ENCODE assay signal across 8 mouse cellular contexts in genomic region chr11:119228091-119228781, GRCm38 (mm10). TPM values are rescaled to one million over a fixed set of nuclear protein-coding genes. Genes with fewer than 3 reads are reported as not detected.
DNase-seq lines count a peak whose midpoint lies in the region; ATAC-seq and TF ChIP-seq lines count a peak whose summit lies in the region.

Gene Tbc1d16, minus strand, starts transcription at chr11:119228499.
Gene Ccdc40, plus strand, starts transcription at chr11:119228572.

- TF ChIP-seq CTCF in testis, adult 2 months (IDR thresholded peaks at IDR 0.05; ENCODE audit: control insufficient read depth, insufficient read depth, insufficient replicate concordance, low read depth, low read length), result no peak
- TF ChIP-seq CTCF in intestine, postnatal 0 days (IDR thresholded peaks at IDR 0.05; ENCODE audit: low read depth), result no peak
- no peak for TF ChIP-seq CTCF in liver, adult 2 months (IDR thresholded peaks at IDR 0.05; ENCODE audit: low read depth, low read length)

- TF ChIP-seq POLR2A in testis, adult 2 months (IDR thresholded peaks at IDR 0.05; ENCODE audit: control insufficient read depth, low read depth, low read length), result 0 out of 2 replicates have a peak, but pooled peaks have one; percentile 35
- peak; percentile 85 for TF ChIP-seq POLR2A in liver, adult 2 months (IDR thresholded peaks at IDR 0.05; ENCODE audit: extremely low read depth, insufficient read depth, low read length)

- H3K4me2 ChIP-seq in intestine, postnatal 0 days (replicated peaks; ENCODE audit: low read depth), result peak within 1 kb of the TSS; percentile 99
- peak within 1 kb of the TSS; percentile 99 for H3K4me2 ChIP-seq in midbrain, embryonic 16.5 days (ENCODE audit: low read length)
- H3K4me2 ChIP-seq in stomach, embryonic 16.5 days (ENCODE audit: low read depth, low read length), result peak within 1 kb of the TSS; percentile 95

- peak within 1 kb of the TSS; percentile 89 for H3K4me3 ChIP-seq in testis, adult 2 months (ENCODE audit: control insufficient read depth, low read depth, low read length)
- H3K4me3 ChIP-seq in intestine, postnatal 0 days (ENCODE audit: low read depth, low read length), result peak within 1 kb of the TSS; percentile 64
- H3K4me3 ChIP-seq in liver, adult 2 months (ENCODE audit: insufficient read depth, low read depth, low read length), result peak within 1 kb of the TSS; percentile 68
- H3K4me3 ChIP-seq in midbrain, embryonic 16.5 days (ENCODE audit: low read depth, low read length), result peak within 1 kb of the TSS; percentile 70
- H3K4me3 ChIP-seq in stomach, embryonic 16.5 days (replicated peaks; ENCODE audit: low read length), result peak within 1 kb of the TSS; percentile 77

- no peak for DNase-seq in testis, postnatal 14 days (ENCODE audit: low spot score)
- peak; percentile 79 to 83 for DNase-seq in heart, adult 18-20 months
- DNase-seq in liver, adult 2 months (ENCODE audit: extremely low read depth, low read depth, low spot score), result no peak

- no peaks in the 10 kb centered on the region for H3K27me3 ChIP-seq in testis, adult 2 months (ENCODE audit: control insufficient read depth, insufficient read depth, low read length)
- peaks cover 11% of the 10 kb centered on the region; the same call in 1 of the 2 replicates for H3K27me3 ChIP-seq in intestine, postnatal 0 days (replicated peaks; ENCODE audit: control insufficient read depth, insufficient read depth, low read length)
- H3K27me3 ChIP-seq in liver, adult 2 months (ENCODE audit: control insufficient read depth, insufficient read depth, low read length), result no peaks in the 10 kb centered on the region
- no peaks in the 10 kb centered on the region for H3K27me3 ChIP-seq in midbrain, embryonic 16.5 days (ENCODE audit: control insufficient read depth, insufficient read depth, low read depth, low read length)
- H3K27me3 ChIP-seq in stomach, embryonic 16.5 days (ENCODE audit: control insufficient read depth, insufficient read depth, low read length), result peaks cover 2% of the 10 kb centered on the region; the same call in 1 of the 2 replicates

- peak; percentile 68 for ATAC-seq in common myeloid progenitor, adult 5-6 weeks (replicated peaks; ENCODE audit: low read depth, poor library complexity, severe bottlenecking)
- ATAC-seq in intestine, postnatal 0 days, result peak; percentile 80
- peak; percentile 88 for ATAC-seq in midbrain, embryonic 16.5 days
- peak; percentile 92 for ATAC-seq in stomach, embryonic 16.5 days (ENCODE audit: insufficient read depth, low FRiP score)

- H3K9ac ChIP-seq in intestine, postnatal 0 days (ENCODE audit: low read depth, low read length), result peak within 1 kb of the TSS; percentile 71
- H3K9ac ChIP-seq in liver, adult 2 months (ENCODE audit: low read depth, low read length), result peak within 1 kb of the TSS; percentile 92
- H3K9ac ChIP-seq in midbrain, embryonic 16.5 days (ENCODE audit: low read depth, low read length), result peak within 1 kb of the TSS; percentile 84
- H3K9ac ChIP-seq in stomach, embryonic 16.5 days (ENCODE audit: low read length), result peak within 1 kb of the TSS; percentile 81

- peaks cover 13% of the 10 kb centered on the region for H3K79me2 ChIP-seq in liver, adult 2 months (ENCODE audit: control insufficient read depth, insufficient read depth, low read length)

- peaks cover 13% of the 10 kb centered on the region for H3K4me1 ChIP-seq in testis, adult 2 months (ENCODE audit: control insufficient read depth, insufficient read depth, low read length)
- no peaks in the 10 kb centered on the region for H3K4me1 ChIP-seq in intestine, postnatal 0 days (replicated peaks; ENCODE audit: control insufficient read depth, insufficient read depth, low read length)
- peaks cover 8% of the 10 kb centered on the region for H3K4me1 ChIP-seq in liver, adult 2 months (ENCODE audit: control insufficient read depth, insufficient read depth, low read length)
- peaks cover 34% of the 10 kb centered on the region for H3K4me1 ChIP-seq in midbrain, embryonic 16.5 days (ENCODE audit: control insufficient read depth, insufficient read depth, low read length)
- H3K4me1 ChIP-seq in stomach, embryonic 16.5 days (ENCODE audit: control insufficient read depth, insufficient read depth, low read length), result peaks cover 22% of the 10 kb centered on the region

- H3K9me3 ChIP-seq in intestine, postnatal 0 days (ENCODE audit: control insufficient read depth), result no peaks in the 10 kb centered on the region
- H3K9me3 ChIP-seq in midbrain, embryonic 16.5 days (replicated peaks; ENCODE audit: control insufficient read depth, low read length, poor library complexity, severe bottlenecking), result no peaks in the 10 kb centered on the region
- no peaks in the 10 kb centered on the region for H3K9me3 ChIP-seq in stomach, embryonic 16.5 days (replicated peaks; ENCODE audit: control insufficient read depth, low read length)

- peak within 1 kb of the TSS; percentile 56; the same call in 1 of the 2 replicates for H3K27ac ChIP-seq in testis, adult 2 months (ENCODE audit: control insufficient read depth, insufficient read depth, low read depth, low read length)
- H3K27ac ChIP-seq in intestine, postnatal 0 days (ENCODE audit: low read depth, low read length), result peak within 1 kb of the TSS; percentile 35; the same call in 1 of the 2 replicates
- H3K27ac ChIP-seq in liver, adult 2 months (replicated peaks; ENCODE audit: insufficient read depth, low read depth, low read length), result peak within 1 kb of the TSS; percentile 59
- peak within 1 kb of the TSS; percentile 80 for H3K27ac ChIP-seq in midbrain, embryonic 16.5 days (ENCODE audit: low read length)
- peak within 1 kb of the TSS; percentile 56 for H3K27ac ChIP-seq in stomach, embryonic 16.5 days (ENCODE audit: low read length)

- no peaks in the 10 kb centered on the region for H3K36me3 ChIP-seq in testis, adult 2 months (ENCODE audit: control insufficient read depth, insufficient read depth, low read length)
- H3K36me3 ChIP-seq in intestine, postnatal 0 days (ENCODE audit: control insufficient read depth, insufficient read depth), result no peaks in the 10 kb centered on the region
- H3K36me3 ChIP-seq in liver, adult 2 months (ENCODE audit: control insufficient read depth, insufficient read depth, low read length), result no peaks in the 10 kb centered on the region
- H3K36me3 ChIP-seq in midbrain, embryonic 16.5 days (ENCODE audit: control insufficient read depth, insufficient read depth, low read length), result no peaks in the 10 kb centered on the region
- no peaks in the 10 kb centered on the region for H3K36me3 ChIP-seq in stomach, embryonic 16.5 days (ENCODE audit: control insufficient read depth, insufficient read depth, low read length)

- 1% methylated on average over 53 of the region's 66 CpGs for WGBS in intestine, postnatal 0 days
- under 1% methylated on average over 61 of the region's 66 CpGs for WGBS in liver, adult 2 months
- under 1% methylated on average over 43 of the region's 66 CpGs for WGBS in midbrain, embryonic 16.5 days
- WGBS in stomach, embryonic 16.5 days, result under 1% methylated on average over 57 of the region's 66 CpGs

RNA-seq across cellular contexts. Expression of gene Tbc1d16, which starts in this region (rescaled TPM):
- polyA plus RNA-seq in testis, adult 2 months (2012; rRNA removed), result 1.1 and 1.2 TPM in 2 replicates
- total RNA-seq in common myeloid progenitor, adult 5-6 weeks (2017), result 3.5 and 4.3 TPM in 2 replicates
- total RNA-seq in heart, adult 18-20 months (2021), result 10 to 100 TPM; 54.9 to 56.9 TPM
- polyA plus RNA-seq in intestine, postnatal 0 days (2015; fragmentation: Nextera tagmentation; extraction: Ambion mirVana), result 3.8 and 4.5 TPM in 2 replicates
- 4.6 and 5.5 TPM in 2 replicates for total RNA-seq in liver, adult 2 months (2014; rRNA removed)
- polyA plus RNA-seq in liver, adult 2 months (2012; rRNA removed), result 8.5 and 9.5 TPM in 2 replicates
- 47.7 and 56.7 TPM in 2 replicates for polyA plus RNA-seq in midbrain, embryonic 16.5 days (2015; fragmentation: Nextera tagmentation; extraction: Ambion mirVana)
- polyA plus RNA-seq in stomach, embryonic 16.5 days (2015; fragmentation: Nextera tagmentation; extraction: Ambion mirVana), result 13.6 and 14.8 TPM in 2 replicates

RNA-seq across cellular contexts. Expression of gene Ccdc40, which starts in this region (rescaled TPM):
- 73.2 and 78.5 TPM in 2 replicates for polyA plus RNA-seq in testis, adult 2 months (2012; rRNA removed)
- total RNA-seq in common myeloid progenitor, adult 5-6 weeks (2017), result 11.5 and 24.3 TPM in 2 replicates
- under 1 TPM; 0.17 to 0.21 TPM for total RNA-seq in heart, adult 18-20 months (2021)
- polyA plus RNA-seq in intestine, postnatal 0 days (2015; fragmentation: Nextera tagmentation; extraction: Ambion mirVana), result 1.5 and 1.8 TPM in 2 replicates
- total RNA-seq in liver, adult 2 months (2014; rRNA removed), result 0.07 and 0.09 TPM in 2 replicates
- polyA plus RNA-seq in liver, adult 2 months (2012; rRNA removed), result 0.04 TPM in 1 of 2 replicates, not detected in the other
- 18.0 and 20.1 TPM in 2 replicates for polyA plus RNA-seq in midbrain, embryonic 16.5 days (2015; fragmentation: Nextera tagmentation; extraction: Ambion mirVana)
- 2.3 and 2.4 TPM in 2 replicates for polyA plus RNA-seq in stomach, embryonic 16.5 days (2015; fragmentation: Nextera tagmentation; extraction: Ambion mirVana)

Comparison
In these comparisons a context has a peak if more than half of its experiments do, and no peak if none do; other contexts are left out.
1. RNA of gene Ccdc40 (total RNA-seq): 11.5 to 24.3 TPM in common myeloid progenitor, adult 5-6 weeks; 0.17 to 0.21 TPM in heart, adult 18-20 months and 0.07 to 0.09 TPM in liver, adult 2 months; every median in the first group is over 10 times any median in the second.
2. DNase-seq: peak in heart, adult 18-20 months (2 of 2); none in testis, postnatal 14 days (single experiment) and liver, adult 2 months (single experiment).
3. Peak in every context shown above with its lines, with median percentiles within 50 percentile points of each other: H3K27ac ChIP-seq, H3K4me3 ChIP-seq, ATAC-seq, H3K4me2 ChIP-seq and H3K9ac ChIP-seq.